Mouse (Mus musculus): ENCODE results near the gene Ube2e1.
"Not testable (repeated sequence)": the region's sequence is repeated elsewhere in the genome, so short reads cannot be mapped to it uniquely, and the experiment has no call there.

Ube2e1 gene

DNA sequence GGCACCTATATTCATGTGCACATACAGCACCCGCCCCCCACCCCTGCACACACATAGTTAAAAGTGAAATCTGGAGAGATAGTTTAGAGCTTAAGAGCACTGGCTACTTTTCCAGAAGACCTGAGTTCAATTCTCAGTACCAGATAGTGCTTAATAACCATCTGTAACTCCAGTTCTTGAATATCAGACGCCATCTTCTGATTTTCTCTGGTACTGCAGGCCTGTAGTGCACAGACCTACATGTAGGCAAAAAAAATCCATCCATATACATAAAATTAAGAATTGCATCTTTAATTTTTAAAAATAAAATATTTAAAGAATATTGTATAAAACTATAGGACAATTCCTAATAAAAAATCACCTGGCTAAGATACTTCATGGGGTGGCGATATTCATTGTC is 70.5 kb downstream of the Ube2e1 start:
- no peak for DNase-seq (ENCODE audit: low read depth, low spot score)

DNA sequence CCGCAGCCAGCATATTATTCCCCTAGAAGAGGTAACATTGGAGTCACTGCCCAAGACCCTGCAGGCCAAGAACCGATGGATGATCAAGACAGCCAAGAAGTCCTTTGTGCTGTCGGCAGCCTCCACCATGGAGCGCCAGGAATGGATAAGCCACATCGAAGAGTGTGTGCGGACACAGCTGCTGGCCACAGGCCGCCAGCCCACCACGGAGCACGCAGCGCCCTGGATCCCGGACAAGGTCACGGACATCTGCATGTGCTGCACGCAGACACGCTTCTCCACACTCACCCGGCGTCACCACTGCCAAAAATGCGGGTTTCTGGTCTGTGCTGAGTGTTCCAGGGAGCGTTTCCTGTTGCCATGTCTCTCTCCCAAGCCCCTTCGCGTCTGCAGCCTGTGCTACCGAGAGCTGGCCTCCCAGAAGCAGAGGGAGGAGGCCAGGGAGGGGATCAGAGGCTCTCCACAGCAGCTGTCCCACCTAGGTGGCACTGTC is 89.0 kb downstream of the Ube2e1 start:
- no peak for DNase-seq (ENCODE audit: low read depth, low spot score)

DNA sequence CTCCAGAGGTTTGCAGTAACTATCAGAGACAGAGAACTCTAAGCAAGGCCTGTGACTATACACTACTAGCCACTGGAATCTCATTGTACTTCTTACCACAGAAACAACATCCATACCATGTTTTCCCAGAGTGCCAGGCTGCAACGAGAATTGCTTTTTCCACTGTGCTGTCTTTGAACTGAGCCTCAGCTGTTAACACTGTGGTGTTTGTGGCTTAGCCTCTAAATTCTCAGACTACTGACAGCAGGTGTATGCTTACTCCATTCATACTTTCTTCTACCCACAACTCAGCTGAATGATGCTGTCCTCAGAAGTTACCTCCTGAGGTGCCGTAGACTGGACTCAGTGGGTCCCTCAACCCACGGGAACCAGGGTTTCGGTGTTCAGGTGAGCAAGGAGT is 89.9 kb downstream of the Ube2e1 start:
- DNase-seq (ENCODE audit: low read depth, low spot score): no peak

DNA sequence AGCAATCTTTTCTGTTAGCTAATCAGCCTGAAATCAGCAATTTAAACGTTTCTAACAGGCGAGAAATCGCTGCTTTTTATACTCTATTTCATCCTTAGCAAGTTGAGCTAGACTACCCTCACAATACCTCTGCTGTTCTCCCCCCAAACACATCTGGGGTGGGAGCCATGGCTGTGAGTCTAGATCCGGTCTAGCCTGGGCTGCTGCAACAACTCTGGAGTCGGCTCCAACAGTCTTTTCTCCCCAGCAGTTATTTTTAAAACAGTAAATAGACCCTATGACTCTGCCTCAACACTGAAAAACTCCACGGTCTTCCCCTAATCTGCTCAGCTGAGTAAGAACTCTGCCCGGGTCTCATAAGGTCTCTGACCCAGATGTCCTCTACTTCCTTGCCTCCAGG is 91.5 kb downstream of the Ube2e1 start:
- DNase-seq (ENCODE audit: low read depth, low spot score): no peak

DNA sequence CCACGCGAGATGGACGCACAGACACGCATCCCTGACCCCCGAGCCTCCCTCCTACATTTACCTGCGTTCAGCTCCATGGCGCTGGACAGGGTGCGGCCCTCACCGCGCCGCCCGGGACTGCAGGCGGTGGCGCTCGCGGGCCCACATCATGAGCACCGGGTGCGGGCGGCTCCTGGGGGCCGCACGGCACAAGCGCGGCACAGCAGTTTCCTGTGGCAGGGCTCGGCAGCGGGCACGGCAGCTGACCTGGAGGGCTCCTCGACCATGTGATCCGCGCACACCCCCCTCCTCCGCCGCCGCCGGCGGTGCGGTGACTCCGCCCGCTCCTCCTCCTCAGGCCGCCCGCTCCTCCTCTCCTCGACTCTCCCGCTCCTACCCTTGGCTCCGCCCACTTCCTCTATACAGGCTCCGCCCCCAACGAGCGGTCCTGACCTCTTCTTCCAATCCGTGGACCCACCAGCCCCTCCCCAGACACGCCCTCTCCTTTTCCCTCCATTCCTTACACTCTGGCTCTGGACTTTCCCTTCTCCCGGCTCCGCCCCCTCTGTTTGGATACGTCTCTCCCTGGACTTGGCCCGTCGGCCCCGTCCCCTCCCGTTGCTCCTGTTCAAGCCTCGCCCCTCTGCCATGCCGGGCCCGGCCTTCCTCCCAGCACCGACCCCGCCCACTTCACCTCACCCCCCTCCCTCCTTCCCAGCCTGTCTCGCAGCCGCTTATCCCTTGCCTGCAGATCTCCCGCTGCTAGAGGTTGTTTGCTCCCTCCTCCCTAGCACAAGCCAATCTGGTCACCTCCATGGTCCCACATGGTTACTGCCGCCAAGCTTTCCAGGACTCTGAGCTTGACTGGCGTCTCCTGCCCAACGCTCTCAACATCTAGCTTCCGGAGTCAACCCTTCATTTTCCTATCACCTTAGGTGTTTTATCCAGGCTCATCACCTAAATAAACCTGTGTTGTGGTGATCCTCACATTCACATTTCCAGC is 92.6 kb downstream of the Ube2e1 start, which contains the start of gene Nr1d2:
Nr1d2 (minus strand) TSS at position 378 of the 982 bp plus-strand sequence.
- peak; percentile 99 for DNase-seq (ENCODE audit: low read depth, low spot score)

DNA sequence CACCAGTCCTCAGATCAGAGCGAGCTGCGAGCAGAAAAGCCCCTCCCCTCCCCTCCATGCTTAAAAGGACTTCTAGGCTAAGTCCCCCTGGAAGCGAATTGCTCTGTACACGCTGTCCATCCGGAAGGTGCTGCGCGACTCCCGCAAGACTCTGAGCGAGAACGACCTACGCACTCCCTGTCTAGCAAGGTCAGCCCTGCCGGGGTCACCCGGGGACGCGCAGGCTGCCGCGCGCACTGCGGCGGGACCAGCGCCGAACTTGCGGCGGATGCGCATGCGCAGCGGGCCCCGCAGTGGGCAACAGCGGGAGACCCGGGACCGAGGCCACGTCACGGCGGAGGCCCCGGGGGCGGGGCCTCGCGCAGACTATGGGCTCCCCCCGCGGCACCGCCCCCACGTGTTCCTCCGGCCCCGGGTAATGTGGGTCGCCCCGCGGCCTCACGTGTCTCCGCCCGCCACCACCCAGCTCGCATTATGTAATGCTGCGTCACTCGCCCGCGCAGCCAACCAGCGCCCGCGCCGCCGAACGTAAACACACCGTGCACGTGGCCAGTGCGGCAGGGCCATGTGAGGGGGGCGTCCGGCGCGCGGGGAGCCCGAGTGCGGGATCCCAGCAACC is 93.4 kb downstream of the Ube2e1 start:
- peak; percentile 98 for DNase-seq (ENCODE audit: low read depth, low spot score)

- no peak for DNase-seq (ENCODE audit: low read depth, low spot score)
These were observed 94.3 kb downstream of the Ube2e1 start for GRCm38 (mm10) chr14:18237381-18237780.

DNA sequence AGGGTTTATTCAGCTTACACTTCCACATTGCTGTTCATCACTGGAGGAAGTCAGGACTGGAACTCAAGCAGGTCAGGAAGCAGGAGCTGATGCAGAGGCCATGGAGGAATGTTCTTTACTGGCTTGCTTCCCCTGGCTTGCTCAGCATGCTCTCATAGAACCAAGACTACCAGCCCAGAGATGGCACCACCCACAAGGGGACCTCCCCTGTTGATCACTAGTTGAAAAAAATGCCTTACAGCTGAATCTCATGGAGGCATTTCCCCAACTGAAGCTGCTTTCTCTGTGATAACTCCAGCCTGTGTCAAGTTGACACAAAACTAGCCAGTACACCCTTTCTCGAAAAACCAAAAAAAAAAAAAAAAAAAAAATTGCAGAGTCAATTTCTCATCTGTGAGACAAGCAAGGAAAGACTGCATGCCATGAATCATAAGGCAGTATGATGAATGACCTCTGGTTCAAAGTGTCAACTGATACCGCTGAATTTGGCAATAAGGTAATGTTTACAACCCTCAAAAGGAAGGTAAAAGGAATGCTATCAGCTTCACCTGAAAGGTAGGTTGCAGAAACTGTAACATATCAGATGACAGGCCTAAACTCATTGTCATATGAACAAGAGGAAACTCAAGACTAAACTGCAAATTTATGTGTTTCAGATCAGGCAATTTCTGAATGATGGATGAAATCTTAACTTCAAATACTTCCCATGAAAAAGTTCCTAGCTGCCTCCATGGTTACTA is 95.0 kb downstream of the Ube2e1 start:
- DNase-seq (ENCODE audit: low read depth, low spot score): not testable (repeated sequence)

DNA sequence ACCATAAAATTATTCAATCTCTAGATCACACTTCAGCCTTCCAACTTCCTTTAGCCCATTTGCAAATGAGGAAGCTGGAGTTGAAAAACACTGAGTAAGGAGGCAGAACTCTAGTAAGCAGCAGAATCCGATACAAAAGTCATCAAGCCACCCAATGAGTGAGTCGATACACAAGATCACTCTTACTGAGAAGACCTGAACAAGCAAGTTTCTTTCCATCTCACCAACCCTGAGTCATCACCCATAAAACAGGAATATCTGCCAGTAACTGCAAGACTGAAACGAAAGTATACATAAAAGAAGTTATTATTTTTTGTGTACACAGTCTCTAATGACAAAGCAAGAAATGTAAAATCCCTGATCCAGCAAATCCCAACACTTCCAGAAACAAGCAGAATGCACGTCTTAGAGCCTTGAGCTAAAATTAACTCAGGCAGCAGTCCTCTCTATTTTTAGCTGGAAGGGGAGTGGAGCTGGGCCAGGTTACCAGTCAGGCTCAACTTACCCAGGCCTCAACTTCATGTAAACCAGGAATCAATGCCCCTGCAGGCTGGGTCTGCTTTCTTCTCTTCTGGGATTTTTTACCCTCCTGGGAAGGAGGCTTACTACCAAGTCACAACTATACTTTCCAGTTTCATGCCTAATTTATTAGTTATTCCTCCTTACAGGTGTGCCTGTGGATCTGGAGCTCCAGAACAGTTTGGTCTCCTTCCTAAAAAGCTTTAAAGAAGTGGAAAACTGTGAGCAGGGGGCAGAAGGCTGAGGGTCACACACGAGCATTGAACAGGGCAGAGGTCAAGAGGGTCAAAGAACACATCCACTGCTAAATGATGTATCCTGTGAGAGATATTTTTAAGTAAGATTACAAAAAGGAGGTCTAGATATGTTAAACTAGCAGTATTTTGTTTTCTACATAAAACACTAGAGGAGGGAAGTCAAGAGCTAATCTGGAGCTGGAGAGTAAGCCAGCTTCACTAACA is 97.4 kb downstream of the Ube2e1 start:
- DNase-seq (ENCODE audit: low read depth, low spot score): peak; percentile 65

DNA sequence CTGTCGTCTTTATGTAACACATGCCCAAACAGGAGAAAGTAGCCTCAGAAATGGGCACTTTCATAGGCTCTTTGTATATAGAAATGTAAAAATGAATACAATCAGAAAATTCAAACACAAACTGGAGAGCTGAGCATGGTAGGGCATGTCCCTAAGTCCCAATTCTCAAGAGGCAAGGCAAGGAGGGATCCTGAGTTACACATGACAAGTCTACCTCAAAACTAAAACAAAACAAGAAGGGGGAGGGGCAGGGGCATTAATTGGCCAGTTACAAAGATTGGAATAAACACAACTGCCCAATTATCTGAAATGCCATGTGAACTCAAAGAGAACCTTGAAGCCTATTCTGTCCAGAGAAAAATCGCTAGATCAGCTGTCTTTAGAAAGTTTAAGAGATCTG is 98.6 kb downstream of the Ube2e1 start:
- DNase-seq (ENCODE audit: low read depth, low spot score): no peak

Measured in brain, adult 2 months (tissue).